Mouse (Mus musculus): ENCODE data around the gene Pcdh9. TPM values are rescaled to one million over a fixed set of nuclear protein-coding genes. Genes with fewer than 3 reads are reported as not detected.

Pcdh9 gene
- 68.4 TPM for polyA plus RNA-seq (2015; fragmentation: Illumina TruSeq; extraction: RNeasy Lipid Tissue Mini Kit (QIAGEN cat#74804); ENCODE audit: low read depth, low replicate concordance)

DNA sequence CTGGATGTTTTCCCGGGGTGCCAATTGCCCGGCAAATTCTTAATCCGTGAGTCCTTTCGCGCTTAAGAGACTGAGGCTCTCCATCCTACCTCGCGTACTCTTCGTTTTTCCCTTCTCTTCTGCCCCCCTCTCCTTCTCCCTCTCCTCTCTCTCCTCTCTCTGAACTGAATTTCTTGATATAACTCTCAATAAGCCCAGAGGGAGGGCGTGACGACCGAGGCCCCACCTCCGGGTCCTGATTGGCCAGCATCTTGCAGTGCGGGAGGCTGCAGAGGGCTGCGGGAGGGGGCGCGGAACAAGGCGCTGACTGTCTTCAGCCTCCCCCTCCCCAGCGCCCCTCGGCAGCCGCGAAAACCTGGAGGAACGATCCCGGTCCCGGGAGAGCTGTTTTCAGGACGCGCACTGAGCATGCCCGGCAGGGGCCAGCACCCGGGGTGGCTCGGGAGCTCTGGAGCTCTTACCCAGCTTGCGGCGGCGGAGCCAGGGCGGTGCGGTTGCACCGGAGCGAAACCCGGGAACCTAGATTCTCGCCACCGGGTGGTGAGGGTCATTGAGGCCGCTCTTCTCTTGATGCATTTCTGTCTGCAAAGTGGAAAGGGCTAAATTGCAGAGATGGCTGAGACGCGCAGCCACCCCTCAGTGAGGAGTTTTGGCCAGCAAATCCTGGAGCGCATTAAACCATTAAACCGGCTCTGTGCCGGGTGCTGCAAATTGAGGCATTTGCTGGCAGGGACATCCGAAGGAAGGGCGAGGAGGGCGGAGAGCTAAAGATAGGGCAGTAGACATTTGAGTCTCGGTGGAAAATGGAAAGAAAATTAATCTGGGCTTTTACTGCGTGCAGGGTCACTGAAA is at the start of gene Pcdh9:
Pcdh9 (minus strand) TSS at position 161 of the 852 bp plus-strand sequence.

Data from brain, adult 10 weeks (tissue).